ENCODE assay signal across 36 mouse cellular contexts in genomic region chr13:112967267-112967666, GRCm38 (mm10). TPM values are rescaled to one million over a fixed set of nuclear protein-coding genes. Genes with fewer than 3 reads are reported as not detected.
"Had no signal": no experiment of that assay in that cellular context is flagged by ENCODE, and none has a peak within 500 bp of the region (broad histone marks: within the 10 kb centered on the region; RNA-seq: fewer than 3 reads in every experiment).

No protein-coding gene starts in this region.

- H3K9ac ChIP-seq: limb, embryonic 12.5 days; limb, embryonic 13.5 days; limb, embryonic 15.5 days; liver, embryonic 12.5 days; liver, embryonic 13.5 days; liver, embryonic 14.5 days; liver, embryonic 15.5 days; liver, postnatal 0 days; lung, embryonic 14.5 days; lung, embryonic 15.5 days; midbrain, embryonic 12.5 days; midbrain, embryonic 13.5 days; midbrain, embryonic 15.5 days; neural tube, embryonic 12.5 days had no signal

- DNase-seq: left cerebral cortex, postnatal 4 days; liver; liver, embryonic 13.5 days; liver, postnatal 0 days; lung, adult 18-20 months; lung, adult 2 months; lung, embryonic 14.5 days; lung, postnatal 10 days; lung, postnatal 14 days; lung, postnatal 36 days; lung, postnatal 4 days; midbrain, embryonic 14.5 days had no signal

- H3K4me2 ChIP-seq: limb, embryonic 12.5 days; limb, embryonic 13.5 days; limb, embryonic 15.5 days; liver, embryonic 11.5 days; liver, embryonic 12.5 days; liver, embryonic 13.5 days; liver, embryonic 15.5 days; lung, embryonic 14.5 days; lung, embryonic 15.5 days; midbrain, embryonic 11.5 days; midbrain, embryonic 12.5 days; midbrain, embryonic 13.5 days; midbrain, embryonic 15.5 days; neural tube, embryonic 12.5 days had no signal

- H3K4me3 ChIP-seq: limb, embryonic 10.5 days; limb, embryonic 12.5 days; limb, embryonic 13.5 days; limb, embryonic 15.5 days; liver, embryonic 12.5 days; liver, embryonic 13.5 days; liver, embryonic 15.5 days; lung, embryonic 15.5 days; megakaryocyte, embryonic 14.5 days; midbrain, embryonic 10.5 days; midbrain, embryonic 12.5 days; midbrain, embryonic 13.5 days; midbrain, embryonic 15.5 days; neural tube, embryonic 12.5 days had no signal

- H3K4me1 ChIP-seq: limb, embryonic 10.5 days; limb, embryonic 12.5 days; limb, embryonic 13.5 days; limb, embryonic 15.5 days; liver, embryonic 12.5 days; liver, embryonic 13.5 days; liver, embryonic 15.5 days; lung, embryonic 15.5 days; megakaryocyte, embryonic 14.5 days; midbrain, embryonic 10.5 days; midbrain, embryonic 12.5 days; midbrain, embryonic 13.5 days; midbrain, embryonic 15.5 days; neural tube, embryonic 12.5 days had no signal

- H3K9me3 ChIP-seq: limb, embryonic 10.5 days; limb, embryonic 12.5 days; limb, embryonic 13.5 days; limb, embryonic 15.5 days; liver, embryonic 12.5 days; liver, embryonic 13.5 days; liver, embryonic 15.5 days; lung, embryonic 15.5 days; megakaryocyte, embryonic 14.5 days; midbrain, embryonic 10.5 days; midbrain, embryonic 12.5 days; midbrain, embryonic 13.5 days; midbrain, embryonic 15.5 days; neural tube, embryonic 12.5 days had no signal

- H3K27me3 ChIP-seq: limb, embryonic 12.5 days; limb, embryonic 13.5 days; limb, embryonic 15.5 days; liver, embryonic 12.5 days; liver, embryonic 13.5 days; liver, embryonic 15.5 days; lung, embryonic 15.5 days; megakaryocyte, embryonic 14.5 days; midbrain, embryonic 12.5 days; midbrain, embryonic 13.5 days; midbrain, embryonic 15.5 days; neural tube, embryonic 12.5 days had no signal

- H3K27ac ChIP-seq: limb, embryonic 10.5 days; limb, embryonic 12.5 days; limb, embryonic 13.5 days; limb, embryonic 15.5 days; liver, embryonic 12.5 days; liver, embryonic 13.5 days; liver, embryonic 14.5 days; liver, embryonic 15.5 days; lung, embryonic 15.5 days; macrophage; midbrain, embryonic 10.5 days; midbrain, embryonic 12.5 days; midbrain, embryonic 13.5 days; midbrain, embryonic 15.5 days; neural tube, embryonic 12.5 days had no signal

- ATAC-seq: liver, embryonic 12.5 days; liver, postnatal 0 days; lung, postnatal 0 days; midbrain, embryonic 13.5 days; midbrain, embryonic 15.5 days; midbrain, embryonic 16.5 days had no signal

RNA-seq across cellular contexts. Expression of gene Ccno, which starts 20.3 kb away (rescaled TPM):
- polyA plus RNA-seq: limb, embryonic 10.5 days; macrophage had no signal

RNA-seq across cellular contexts. Expression of gene Mcidas, which starts 26.4 kb away (rescaled TPM):
- polyA plus RNA-seq: limb, embryonic 10.5 days; limb, embryonic 11.5 days; limb, embryonic 12.5 days; limb, embryonic 13.5 days; limb, embryonic 14.5 days; limb, embryonic 15.5 days; liver, adult 2 months; liver, embryonic 11.5 days; liver, embryonic 12.5 days; liver, embryonic 13.5 days; liver, embryonic 14.5 days; liver, embryonic 15.5 days; liver, embryonic 16.5 days; liver, postnatal 0 days; macrophage; neural tube, embryonic 11.5 days had no signal
